Mouse (Mus musculus) kidney, adult 8-10 months (tissue): ENCODE results near the gene Gskip.

ENCODE experiments used
- DNase-seq, 2 experiments: peaks; one replicate each; pipeline ENCODE4 v3.0.0; 2022

Gene Gskip

DNA sequence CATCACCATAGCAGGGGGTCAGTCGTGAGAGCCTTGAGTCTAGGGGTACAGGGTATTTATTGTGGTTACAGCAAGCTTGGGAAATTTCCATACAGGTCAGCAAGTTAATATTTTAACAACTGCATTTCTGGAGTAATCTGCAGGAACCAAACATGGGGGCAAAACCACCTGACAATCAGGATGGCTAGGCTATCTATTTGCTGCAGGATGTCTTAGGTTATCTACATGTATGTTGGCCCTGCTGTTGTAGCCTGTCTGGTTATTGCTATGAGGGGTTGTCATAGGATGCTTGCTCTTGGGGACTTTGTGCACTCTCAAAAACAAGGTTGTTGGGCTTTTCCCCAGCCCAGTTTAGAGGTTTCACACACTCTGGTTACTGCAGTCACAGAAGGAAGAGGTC, 40.0 kb downstream of the Gskip start:
- no peak for DNase-seq

DNA sequence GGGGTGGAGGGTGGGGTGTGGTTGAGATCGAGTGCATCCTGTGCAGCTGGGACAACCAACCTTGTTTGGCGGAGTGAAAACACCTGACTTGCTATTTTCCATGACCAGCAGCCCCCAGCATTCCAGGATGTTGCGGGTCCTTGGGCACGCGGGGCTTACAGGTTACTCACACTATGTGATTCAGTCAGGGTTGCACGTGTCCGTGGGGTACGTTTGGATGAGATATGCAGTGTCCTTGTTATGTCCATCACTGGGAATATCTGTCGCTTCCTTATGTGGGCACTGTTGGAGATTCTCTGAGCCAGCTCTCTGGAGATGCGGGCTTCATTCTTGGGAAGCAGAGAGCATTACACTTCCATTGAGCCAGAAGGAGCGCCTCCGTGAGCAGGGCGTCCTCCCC, 41.1 kb downstream of the Gskip start:
- DNase-seq = no peak

DNA sequence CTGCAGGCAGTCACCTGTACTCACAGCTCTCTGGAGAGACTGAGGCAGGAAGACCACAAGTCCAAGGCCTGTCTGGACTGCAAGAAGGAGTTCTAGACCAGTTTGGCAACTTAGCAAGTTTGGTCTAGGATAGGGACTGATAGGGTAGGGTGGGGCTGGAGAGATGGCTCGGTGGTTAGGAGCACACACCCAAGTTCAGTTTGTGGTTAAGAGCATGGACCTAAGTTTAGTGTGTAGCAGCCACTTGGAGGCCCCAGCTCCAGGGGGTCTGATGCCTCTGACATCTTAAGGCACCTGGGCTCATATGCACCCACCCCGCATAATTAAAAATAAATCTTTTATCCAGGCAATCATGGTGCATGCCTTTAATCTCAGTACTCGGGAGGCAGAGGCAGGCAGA, 42.6 kb downstream of the Gskip start:
- DNase-seq = no peak

DNA sequence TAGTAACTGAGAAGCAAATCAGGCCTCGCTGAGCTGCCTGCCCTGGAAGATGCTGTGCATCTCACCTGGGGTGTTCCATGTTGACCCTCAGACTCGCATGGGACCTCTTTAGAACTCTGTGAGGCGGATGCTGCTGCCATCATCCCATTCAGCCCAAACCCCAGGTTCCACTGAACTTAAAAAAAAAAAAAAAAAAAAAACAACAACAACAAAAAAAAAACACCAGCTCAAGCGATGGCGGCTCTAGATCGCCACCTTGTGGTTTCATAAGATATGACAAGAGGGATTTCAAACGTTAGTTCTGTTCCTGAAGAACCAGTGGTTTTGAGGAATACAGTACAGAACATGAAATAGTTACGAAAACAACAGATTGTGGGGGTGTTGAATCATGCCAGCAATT, 43.3 kb downstream of the Gskip start:
- peak; percentile 17 to 22 for DNase-seq

DNA sequence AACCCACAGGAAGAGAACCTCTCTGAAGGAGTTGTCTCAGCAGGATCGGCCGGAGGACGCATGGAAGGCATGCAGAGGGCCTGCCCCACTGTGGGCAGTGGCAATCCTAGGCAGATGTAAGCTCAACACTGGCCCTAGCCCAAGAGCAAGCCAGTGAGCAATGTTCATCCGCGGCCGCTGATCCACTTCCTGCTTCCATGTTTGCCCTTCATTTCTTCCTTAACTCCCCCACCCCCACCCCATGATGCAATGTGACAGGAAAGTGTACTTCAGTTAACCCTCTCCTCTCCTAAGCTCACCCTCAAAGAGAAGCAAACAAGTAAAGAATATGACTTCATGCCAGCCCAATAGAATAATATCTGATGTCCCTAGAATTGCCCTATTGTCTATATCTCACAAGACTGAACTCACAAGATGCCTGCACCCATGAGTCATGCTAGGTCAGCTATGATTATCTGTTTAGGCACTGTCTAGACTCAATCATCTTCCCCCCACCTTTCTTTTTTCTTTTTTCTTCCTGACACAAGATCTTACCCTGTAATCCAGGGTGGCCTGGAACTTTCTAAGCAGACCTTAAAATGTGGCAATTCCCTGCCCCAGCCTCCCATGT, 46.3 kb downstream of the Gskip start:
- no peak for DNase-seq

DNA sequence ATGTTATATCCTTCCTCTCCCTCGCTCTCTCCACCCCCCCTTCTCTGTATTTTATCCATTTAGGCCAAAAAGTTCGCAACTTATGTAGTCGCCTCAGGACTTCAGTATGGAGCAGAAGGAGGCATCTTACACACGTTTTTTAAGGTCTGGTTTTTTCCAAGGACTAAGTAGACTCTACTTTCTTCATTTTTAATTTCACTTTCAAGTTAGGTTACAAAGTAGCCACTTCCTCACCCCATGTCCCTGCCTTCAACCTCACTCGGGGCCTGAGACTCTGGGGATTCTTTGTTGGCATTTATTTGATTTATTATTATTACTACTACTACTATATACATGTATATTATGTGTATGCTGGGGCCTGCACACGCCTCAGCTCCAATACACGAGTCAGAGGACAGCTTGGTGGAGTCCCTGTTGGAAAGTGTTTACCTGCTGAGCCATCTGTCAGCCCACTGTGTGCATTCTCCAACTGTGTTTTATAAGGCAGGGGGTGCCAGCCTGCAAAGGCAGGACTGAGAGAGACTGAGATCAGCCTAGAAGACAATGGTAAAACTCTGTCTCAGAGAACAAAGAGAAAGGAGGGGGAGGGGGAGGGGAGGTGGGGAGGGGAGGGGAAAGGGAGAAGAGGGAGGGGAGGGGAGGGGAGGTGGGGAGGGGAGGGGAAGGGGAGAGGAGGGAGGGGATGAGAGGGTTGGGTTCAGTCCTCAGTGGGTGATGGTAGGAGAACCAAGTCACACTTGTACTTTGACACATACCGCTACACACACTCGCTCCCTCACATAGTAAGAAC, 48.9 kb downstream of the Gskip start:
- DNase-seq = no peak

DNA sequence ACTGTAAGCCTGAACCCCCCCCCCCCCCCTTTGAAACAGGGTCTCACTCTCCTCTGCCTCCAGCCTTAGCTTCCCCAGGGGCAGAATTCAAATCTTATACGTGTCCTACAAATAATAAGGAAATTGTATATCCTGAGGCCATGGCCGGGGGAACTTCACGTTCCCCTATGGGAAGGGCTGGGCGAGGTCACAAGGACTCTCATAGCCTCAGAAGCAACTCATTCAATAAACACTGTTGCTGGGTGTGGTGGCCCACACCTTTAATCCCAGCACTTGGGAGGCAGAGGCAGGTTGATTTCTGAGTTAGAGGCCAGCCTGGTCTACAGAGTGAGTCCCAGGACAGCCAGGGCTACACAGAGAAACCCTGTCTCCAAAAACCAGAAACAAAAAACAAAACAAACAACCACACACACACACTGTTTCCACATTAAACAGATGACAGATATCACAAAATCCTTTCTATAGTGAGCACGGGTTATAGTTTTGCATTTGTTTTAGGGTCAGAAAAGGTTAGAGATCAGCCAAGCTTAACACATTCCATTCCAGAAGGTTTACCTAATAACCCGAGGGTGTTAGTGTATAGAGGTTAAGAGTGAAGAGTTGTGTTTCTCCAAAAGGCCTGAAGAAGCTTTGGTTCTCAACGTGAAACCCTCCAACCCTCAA, 50.7 kb downstream of the Gskip start:
- no peak for DNase-seq

DNA sequence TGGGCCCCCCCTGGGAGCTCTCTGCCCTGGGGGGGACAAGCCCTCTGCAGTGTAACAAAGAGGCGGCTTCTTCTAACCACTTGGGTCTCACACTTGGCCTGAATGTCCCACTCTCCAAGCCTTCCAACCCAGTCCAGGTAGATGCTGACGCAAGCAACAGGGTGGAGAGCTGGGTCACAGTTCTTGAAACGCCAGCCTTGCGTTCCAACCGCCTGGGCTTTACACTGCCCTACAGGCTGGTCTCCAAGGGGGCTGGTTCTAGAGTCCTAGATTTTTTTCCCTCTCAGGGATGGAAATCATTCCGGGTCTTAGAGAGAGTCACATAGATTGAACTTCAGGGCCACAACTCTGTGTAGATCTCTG, 51.2 kb downstream of the Gskip start:
- no peak for DNase-seq

DNA sequence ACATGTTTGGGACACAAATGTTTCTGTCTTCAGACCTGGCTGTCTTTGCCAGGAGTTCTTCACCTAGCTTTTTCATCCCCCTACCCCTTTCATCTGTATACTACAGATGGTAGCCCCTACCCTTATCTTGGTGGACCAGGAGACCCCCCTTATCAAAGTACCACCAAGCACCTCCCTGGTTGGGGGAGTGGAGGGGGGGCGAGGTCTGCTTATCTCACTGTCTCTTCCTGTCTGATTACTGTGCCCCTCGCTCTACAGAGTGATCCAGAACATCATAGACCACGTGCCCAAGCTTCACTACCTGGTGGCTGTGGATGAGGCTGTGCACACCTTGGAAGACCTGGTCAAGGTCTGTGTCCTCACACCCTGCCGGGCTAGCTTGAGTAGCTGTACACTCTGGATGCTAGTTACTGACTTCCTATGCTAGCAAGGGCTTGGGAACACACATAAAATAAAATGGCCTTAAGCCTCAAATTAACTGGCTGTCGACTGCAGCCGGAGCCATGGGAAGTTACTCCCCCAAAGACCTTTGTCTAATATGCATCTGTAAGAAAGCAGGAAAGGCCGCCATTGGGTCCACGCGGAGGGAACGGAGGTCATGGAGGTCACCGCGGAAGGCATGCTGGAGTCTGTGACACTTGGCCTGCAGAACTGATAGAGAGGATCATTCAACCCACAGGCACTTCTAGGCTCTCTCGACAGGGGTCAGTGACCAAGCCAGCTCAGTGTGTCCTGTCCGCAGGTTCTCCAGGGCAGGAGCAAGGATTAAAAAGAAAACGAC, 53.9 kb downstream of the Gskip start:
- no peak for DNase-seq

DNA sequence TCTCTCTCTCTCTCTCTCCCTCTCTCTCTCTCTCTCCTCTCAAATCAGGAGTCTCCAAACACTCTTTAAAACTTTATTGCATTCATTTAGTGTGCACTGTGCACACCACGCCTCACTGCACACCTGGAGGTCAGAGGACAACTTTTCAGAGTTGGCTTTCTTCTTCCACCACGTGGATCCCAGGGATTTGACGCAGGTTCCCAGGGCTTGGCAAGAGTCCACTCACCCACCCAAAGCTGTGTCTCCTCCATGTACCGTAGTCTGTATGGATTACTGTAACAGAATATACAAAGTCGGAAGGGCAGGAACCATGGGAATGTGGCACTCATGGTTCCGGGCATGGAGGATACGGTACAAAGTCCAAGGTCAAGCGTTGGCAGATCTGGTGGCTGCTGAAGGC, 55.0 kb downstream of the Gskip start:
- peak; percentile 53 to 75 for DNase-seq

DNA sequence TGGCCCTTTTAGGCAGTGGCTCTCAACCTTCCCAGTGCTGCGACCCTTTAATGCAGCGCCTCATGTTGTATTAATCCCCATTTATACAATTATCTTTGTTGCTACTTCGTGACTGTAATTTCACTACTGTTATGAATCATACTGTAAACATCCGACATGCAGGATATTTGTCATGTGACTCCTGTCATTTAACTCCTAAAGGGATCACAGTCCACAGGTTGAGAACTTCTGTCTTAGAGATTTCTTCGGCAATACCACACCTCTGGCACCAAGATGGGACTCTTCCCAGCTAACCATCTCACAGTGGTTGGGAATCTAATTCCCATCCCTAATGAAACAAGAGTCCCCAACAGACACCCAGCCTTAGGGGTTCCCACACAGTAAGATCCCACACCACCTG, 63.5 kb downstream of the Gskip start:
- no peak for DNase-seq
